Mouse (Mus musculus) adrenal gland, postnatal 14 days (tissue): ENCODE data around the gene Henmt1. TPM values are rescaled to one million over a fixed set of nuclear protein-coding genes. Genes with fewer than 3 reads are reported as not detected.

ENCODE experiments used
- DNase-seq: peaks from one replicate; pipeline ENCODE4 v3.0.0; 2021; ENCODE audit warnings: mixed read lengths
- total RNA-seq: library from RNA; stranded (reverse); gene quantifications from 2 replicates; pipeline ENCODE4 v1.2.3, GENCODE M21; 2021

Gene Henmt1
- total RNA-seq, 1 experiment from 2014 or later, result not detected

GRCm38 (mm10) chr3:108997762-108998161 is 58.1 kb downstream of the Henmt1 start:
- no peak for DNase-seq

DNA sequence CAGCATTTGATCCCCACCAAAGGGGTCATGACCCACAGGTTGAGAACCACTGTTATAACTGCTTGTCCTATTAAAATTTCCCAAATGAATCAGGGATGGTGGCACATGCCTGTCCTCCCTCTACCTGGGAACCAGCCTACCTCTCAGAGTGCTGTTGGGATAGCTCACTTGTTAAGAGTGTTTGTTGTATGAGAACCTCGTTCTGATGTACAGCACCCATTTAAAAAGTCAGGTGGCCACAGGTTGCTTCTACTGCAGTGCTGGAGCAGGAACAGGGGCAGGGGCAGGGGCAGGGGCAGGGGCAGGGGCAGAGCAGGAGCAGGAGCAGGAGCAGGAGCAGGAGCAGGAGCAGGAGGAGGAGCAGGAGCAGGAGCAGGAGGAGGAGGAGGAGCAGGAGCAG is 59.5 kb downstream of the Henmt1 start:
- DNase-seq, result no peak

GRCm38 (mm10) chr3:109005777-109006176 is 66.1 kb downstream of the Henmt1 start:
- no peak for DNase-seq

GRCm38 (mm10) chr3:109008180-109008579 is 68.5 kb downstream of the Henmt1 start:
- DNase-seq, result no peak

Other genes starting within 250 kb of the Henmt1 start
- 10.1 and 13.8 TPM in 2 replicates for gene Gpsm2, start 217.6 kb upstream of the Henmt1 start, total RNA-seq
- not detected in 2 replicates for gene Aknad1, start 200.2 kb upstream of the Henmt1 start, total RNA-seq
- gene Stxbp3, start 99.3 kb upstream of the Henmt1 start, total RNA-seq, result 45.2 and 50.7 TPM in 2 replicates
- gene Fndc7, start 49.9 kb upstream of the Henmt1 start, total RNA-seq, result 0.11 and 0.49 TPM in 2 replicates
- 72.2 and 72.4 TPM in 2 replicates for gene Prpf38b, start 28.1 kb upstream of the Henmt1 start, total RNA-seq
- not detected in 2 replicates for gene Gm9857, start 572 bp downstream of the Henmt1 start, total RNA-seq
- gene Fam102b, start 87.7 kb downstream of the Henmt1 start, total RNA-seq, result 10.8 and 18.3 TPM in 2 replicates
- not detected in 2 replicates for gene Slc25a54, start 140.6 kb downstream of the Henmt1 start, total RNA-seq
- gene Slc25a24, start 183.3 kb downstream of the Henmt1 start, total RNA-seq, result 41.6 and 44.3 TPM in 2 replicates